Mouse (Mus musculus) liver, adult 2 months (tissue): ENCODE data around the gene Sertad2. TPM values are rescaled to one million over a fixed set of nuclear protein-coding genes. Genes with fewer than 3 reads are reported as not detected.

ENCODE experiments used
- DNase-seq: peaks from one replicate; pipeline ENCODE4 v3.0.0-alpha.2; 2011; ENCODE audit warnings: low read depth, low spot score; ENCODE audit errors: extremely low read depth
- H3K27ac ChIP-seq: fragments of 200-500 bp; replicated peaks from 2 replicates; pipeline ENCODE4 v1.5.1; 2012; ENCODE audit warnings: low read depth, mild to moderate bottlenecking, control low read depth, inconsistent platforms, low read length; ENCODE audit not compliant: insufficient read depth
- H3K27me3 ChIP-seq: fragments of 200-500 bp; 2 replicates; pipeline ENCODE4 v1.6.1; 2012; ENCODE audit warnings: mild to moderate bottlenecking, moderate library complexity, low read length, inconsistent platforms; ENCODE audit not compliant: control insufficient read depth, insufficient read depth
- H3K36me3 ChIP-seq: fragments of 200-500 bp; 2 replicates; pipeline ENCODE4 v1.6.1; 2012; ENCODE audit warnings: low read length, inconsistent platforms; ENCODE audit not compliant: control insufficient read depth, insufficient read depth
- H3K4me1 ChIP-seq: fragments of 200-500 bp; 2 replicates; pipeline ENCODE4 v1.6.1; 2011; ENCODE audit warnings: low read length; ENCODE audit not compliant: control insufficient read depth, insufficient read depth
- H3K4me3 ChIP-seq: fragments of 200-500 bp; 2 replicates; pipeline ENCODE4 v1.5.1; 2011; ENCODE audit warnings: low read depth, mild to moderate bottlenecking, control low read depth, low read length, moderate library complexity; ENCODE audit not compliant: insufficient read depth
- H3K79me2 ChIP-seq: fragments of 200-500 bp; 2 replicates; pipeline ENCODE4 v1.6.1; 2012; ENCODE audit warnings: inconsistent platforms, mild to moderate bottlenecking, low read length, moderate library complexity; ENCODE audit not compliant: control insufficient read depth, insufficient read depth
- H3K9ac ChIP-seq: fragments of 200-500 bp; 2 replicates; pipeline ENCODE4 v1.6.1; 2012; ENCODE audit warnings: low read depth, mild to moderate bottlenecking, control low read depth, inconsistent platforms, low read length
- CTCF ChIP-seq: fragments of 200-500 bp; IDR thresholded peaks from 2 replicates; pipeline ENCODE4 v1.5.1; 2011; ENCODE audit warnings: low read depth, low read length, control low read depth
- POLR2A ChIP-seq: fragments of 200-500 bp; IDR thresholded peaks from 2 replicates; pipeline ENCODE4 v1.6.1; 2011; ENCODE audit warnings: low read length, control low read depth; ENCODE audit not compliant: insufficient read depth; ENCODE audit errors: extremely low read depth
- WGBS: fragments of 180-500 bp; shearing (Covaris S2); methylation state at CpG from one replicate; pipeline ENCODE4 v1.1.7; 2018; 5-methylcytosine and 5-hydroxymethylcytosine counted together
- polyA plus RNA-seq: library from polyadenylated mRNA; depleted of rRNA; stranded (reverse); fragments of >200 nt; gene quantifications from 2 replicates; pipeline ENCODE4 v1.2.3, GENCODE M21; 2012
- total RNA-seq: library from RNA; depleted of rRNA; stranded (reverse); fragments of >200 nt; gene quantifications from 2 replicates; pipeline ENCODE4 v1.2.3, GENCODE M21; 2014

Sertad2 gene
- total and polyA plus RNA-seq, 2 experiments = 8.0 to 9.3 TPM

DNA sequence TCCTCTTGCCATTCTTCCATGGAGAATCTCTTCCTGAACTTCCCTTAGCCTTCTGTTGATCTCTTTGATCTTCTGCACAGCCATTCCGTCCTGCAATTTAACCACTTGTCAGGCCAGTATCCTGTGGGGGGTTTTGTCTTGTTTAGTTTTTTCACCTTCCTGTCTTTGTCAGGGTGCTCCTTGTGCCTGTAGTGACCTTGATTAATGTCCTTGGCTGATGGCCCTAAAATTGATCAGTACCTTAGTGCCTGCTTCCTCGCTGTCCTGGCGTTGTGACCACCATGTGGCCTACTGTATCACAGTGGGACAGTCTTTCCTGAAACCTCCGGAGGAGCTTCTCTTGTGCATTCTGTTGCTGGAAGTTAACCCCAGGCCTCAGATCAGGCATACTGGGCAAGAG lies 70.2 kb downstream of the Sertad2 start:
- Histone ChIP-seq H3K4me1 (no peaks in the 10 kb centered on the region), H3K79me2 (no peaks in the 10 kb centered on the region; the same call in 1 of the 2 replicates), H3K9ac (no peak overlapping the region), H3K27me3 (no peaks in the 10 kb centered on the region), H3K4me3 (no peak overlapping the region), H3K36me3 (no peaks in the 10 kb centered on the region), H3K27ac (no peak overlapping the region)
- TF ChIP-seq POLR2A = no peak
- TF ChIP-seq CTCF = no peak
- no peak for DNase-seq
- WGBS = 82% methylated on average over 4 of the region's 4 CpGs

DNA sequence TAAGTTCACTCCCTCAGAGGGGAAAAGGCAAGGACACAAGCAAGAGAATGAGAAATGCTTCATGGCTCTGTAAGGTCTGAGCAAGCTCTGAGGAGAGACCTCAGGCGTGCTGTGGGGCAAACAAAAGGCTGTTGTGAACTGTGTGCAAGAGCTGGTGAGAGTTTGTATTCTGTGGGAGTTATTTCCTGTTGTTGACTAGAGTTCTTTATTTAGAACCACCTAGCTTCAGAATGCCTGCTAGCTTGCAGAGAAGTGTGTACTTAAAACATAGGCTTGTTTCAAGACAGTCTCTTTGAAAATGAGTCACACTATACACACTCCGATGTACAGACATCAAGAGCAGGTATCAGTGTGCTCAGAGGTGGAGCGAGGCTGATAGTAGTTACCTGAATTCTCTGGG lies 73.0 kb downstream of the Sertad2 start:
- no peaks in the 10 kb centered on the region for H3K36me3 ChIP-seq
- 76% methylated on average over 3 of the region's 3 CpGs for WGBS
- DNase-seq = no peak
- H3K27me3 ChIP-seq = no peaks in the 10 kb centered on the region
- no peaks in the 10 kb centered on the region for H3K4me1 ChIP-seq
- TF ChIP-seq CTCF (no peak), POLR2A (no peak)
- no peak overlapping the region for H3K9ac ChIP-seq
- H3K4me3 ChIP-seq = no peak overlapping the region
- no peak overlapping the region for H3K27ac ChIP-seq
- H3K79me2 ChIP-seq = no peaks in the 10 kb centered on the region; the same call in 1 of the 2 replicates

DNA sequence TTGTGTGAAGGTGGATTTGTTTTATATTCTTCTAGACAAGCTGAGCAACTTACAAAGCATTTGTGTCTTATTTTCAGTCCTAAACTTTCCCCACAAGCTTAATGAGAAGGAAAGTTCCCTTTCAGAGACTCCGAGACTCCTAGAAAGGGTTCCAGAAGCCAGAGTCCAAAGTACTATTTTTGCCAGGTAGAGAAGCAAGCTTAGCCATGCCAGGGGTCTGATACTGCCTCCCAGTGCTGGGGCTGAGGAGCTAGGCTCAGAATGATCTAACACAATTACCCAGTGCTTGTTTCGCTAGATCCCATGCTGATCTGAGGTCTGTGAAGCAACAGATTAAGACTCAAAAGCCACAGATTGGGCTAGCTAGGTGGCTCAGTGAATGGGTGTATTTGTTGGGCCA lies 84.1 kb downstream of the Sertad2 start:
- Histone ChIP-seq H3K27me3 (no peaks in the 10 kb centered on the region), H3K36me3 (no peaks in the 10 kb centered on the region), H3K4me3 (no peak overlapping the region), H3K4me1 (no peaks in the 10 kb centered on the region), H3K79me2 (no peaks in the 10 kb centered on the region; the same call in 1 of the 2 replicates), H3K9ac (no peak overlapping the region), H3K27ac (no peak overlapping the region)
- 94% methylated on average over 2 of the region's 2 CpGs for WGBS
- no peak for DNase-seq
- no peak for TF ChIP-seq CTCF
- TF ChIP-seq POLR2A = no peak

DNA sequence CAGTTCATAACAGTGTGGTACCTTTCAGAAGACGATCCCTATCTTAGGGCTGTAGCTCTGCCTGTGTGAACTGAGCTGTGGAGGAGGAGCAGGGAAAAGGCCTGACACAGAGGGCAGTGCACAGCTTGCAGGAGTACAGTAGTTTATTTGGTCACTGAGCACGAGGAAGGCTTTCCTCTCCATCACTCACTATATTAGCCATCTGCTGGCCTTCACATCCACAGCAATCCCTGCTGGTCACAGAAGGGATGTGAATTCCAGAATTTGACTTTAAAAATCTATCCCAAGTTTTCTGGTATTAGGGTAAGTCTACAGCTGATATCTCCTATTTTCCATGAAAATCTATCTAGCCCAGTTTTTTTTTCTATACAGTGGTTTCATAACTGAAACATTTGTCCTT lies 85.2 kb downstream of the Sertad2 start:
- 59% methylated on average over 2 of the region's 2 CpGs for WGBS
- no peak overlapping the region for H3K4me3 ChIP-seq

DNA sequence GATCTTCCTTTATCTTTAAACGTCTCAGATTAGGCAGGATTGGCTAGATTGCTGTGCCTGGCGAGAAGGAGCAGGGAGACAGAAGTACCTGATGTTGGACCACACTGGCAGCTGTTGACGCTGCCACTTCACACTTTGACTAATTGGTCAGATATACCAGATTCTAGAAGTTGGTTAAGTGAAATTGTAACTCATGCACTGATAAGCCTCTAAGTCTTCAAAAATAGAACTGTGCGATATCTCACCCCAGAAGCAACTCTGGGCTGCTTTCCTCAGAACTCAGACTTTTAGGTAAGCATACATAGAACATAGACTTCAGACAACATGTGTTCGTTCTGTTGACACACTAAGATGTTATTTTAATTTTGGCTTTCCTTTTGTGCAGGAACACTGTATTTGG lies 86.6 kb downstream of the Sertad2 start:
- no peak overlapping the region for H3K9ac ChIP-seq
- 93% methylated on average over 5 of the region's 5 CpGs for WGBS
- TF ChIP-seq POLR2A (no peak), CTCF (no peak)

More for the DNA sequence above, 85.2 kb downstream of the Sertad2 start:
- Histone ChIP-seq H3K36me3 (no peaks in the 10 kb centered on the region), H3K4me1 (no peaks in the 10 kb centered on the region), H3K27me3 (no peaks in the 10 kb centered on the region), H3K27ac (no peak overlapping the region), H3K9ac (no peak overlapping the region), H3K79me2 (no peaks in the 10 kb centered on the region; the same call in 1 of the 2 replicates)
- no peak for TF ChIP-seq CTCF
- no peak for TF ChIP-seq POLR2A
- no peak for DNase-seq

DNA sequence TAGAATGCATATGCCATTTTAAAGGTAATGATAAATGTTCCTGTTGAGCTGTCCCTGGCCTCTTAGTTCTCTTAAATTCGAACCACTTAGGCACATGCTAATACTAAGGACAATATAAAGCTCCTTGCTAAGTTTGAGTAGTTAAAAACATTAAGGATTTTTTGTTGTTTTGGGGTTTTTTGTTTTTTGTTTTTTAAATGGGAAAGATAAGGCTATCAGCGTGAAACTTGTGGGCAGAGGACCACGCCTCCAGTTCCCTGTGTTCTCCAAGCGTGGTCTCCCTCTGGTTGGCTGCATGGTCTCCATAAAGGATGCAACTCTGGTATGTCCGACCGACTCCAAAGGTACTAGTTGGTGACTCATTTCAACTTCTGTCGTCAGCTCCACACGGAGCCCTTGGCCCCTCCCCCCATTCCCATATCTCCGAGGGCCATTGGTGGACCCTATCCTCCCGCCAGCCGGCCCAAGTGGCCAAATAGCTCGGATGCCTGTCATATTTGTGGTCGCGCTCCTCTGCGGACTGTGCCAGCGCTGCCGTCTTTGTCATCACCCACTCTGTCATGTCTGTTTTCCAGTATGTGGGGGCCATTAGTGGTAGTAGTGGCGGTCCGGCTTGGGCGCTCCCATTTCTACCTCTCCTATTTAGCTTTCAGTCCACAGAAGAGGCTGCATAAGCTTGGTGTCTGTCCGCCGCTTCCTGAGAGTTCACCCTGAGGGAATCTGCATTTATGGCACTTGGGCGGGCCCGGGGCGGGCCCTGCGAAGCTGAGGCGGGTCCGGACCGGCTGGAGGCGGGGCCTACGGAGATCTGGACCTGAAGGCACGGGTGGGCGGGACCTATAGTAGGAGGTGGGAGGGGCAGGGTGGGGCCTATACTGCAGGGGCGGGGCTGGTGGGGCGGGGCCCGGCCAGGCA lies 88.2 kb downstream of the Sertad2 start:
- H3K9ac ChIP-seq = peak overlapping the region; percentile 76
- H3K27me3 ChIP-seq = no peaks in the 10 kb centered on the region
- H3K79me2 ChIP-seq = peaks cover 7% of the 10 kb centered on the region; the same call in 1 of the 2 replicates
- peaks cover 18% of the 10 kb centered on the region for H3K4me1 ChIP-seq
- peak overlapping the region; percentile 66 for H3K4me3 ChIP-seq
- H3K27ac ChIP-seq = peak overlapping the region; percentile 57
- H3K36me3 ChIP-seq = no peaks in the 10 kb centered on the region
- peak; percentile 78; the same call in 1 of the 2 replicates for TF ChIP-seq POLR2A
- no peak for TF ChIP-seq CTCF
- 2% methylated on average over 36 of the region's 36 CpGs for WGBS
- DNase-seq = peak; percentile 85

More for the DNA sequence above, 86.6 kb downstream of the Sertad2 start:
- peaks cover 9% of the 10 kb centered on the region for H3K4me1 ChIP-seq
- no peak overlapping the region for H3K27ac ChIP-seq
- peaks cover 4% of the 10 kb centered on the region; the same call in 1 of the 2 replicates for H3K79me2 ChIP-seq
- no peak for DNase-seq
- no peak overlapping the region for H3K4me3 ChIP-seq
- no peaks in the 10 kb centered on the region for H3K36me3 ChIP-seq
- no peaks in the 10 kb centered on the region for H3K27me3 ChIP-seq
